Comparison of ENCODE assay signal across 9 mouse cellular contexts in the genomic region with DNA sequence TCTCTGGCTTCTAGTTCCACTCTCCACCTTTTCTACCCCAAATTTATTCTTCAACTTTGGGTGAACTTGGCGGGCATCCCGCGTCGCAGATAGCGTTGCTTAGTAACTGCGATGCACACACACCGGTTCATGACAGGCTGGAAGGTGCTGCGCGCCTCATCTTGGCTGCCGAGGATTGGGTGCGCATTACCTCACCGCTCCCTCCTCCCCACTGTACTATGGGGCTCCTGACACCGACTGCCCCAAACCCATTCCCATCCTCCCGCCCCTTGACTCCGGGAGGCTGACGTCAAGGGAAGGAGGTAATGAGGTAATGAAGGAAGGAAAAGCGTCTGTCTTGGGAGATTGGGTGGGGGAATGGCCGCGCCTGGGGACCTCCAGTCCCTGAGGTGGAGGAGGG. TPM values are rescaled to one million over a fixed set of nuclear protein-coding genes. Genes with fewer than 3 reads are reported as not detected.
DNase-seq lines count a peak whose midpoint lies in the region; ATAC-seq lines count a peak whose summit lies in the region.
"Had no signal": no experiment of that assay in that cellular context is flagged by ENCODE, and none has a peak within 500 bp of the region (broad histone marks: within the 10 kb centered on the region; RNA-seq: fewer than 3 reads in every experiment).

No protein-coding gene starts in this region.

- no peak for ATAC-seq in kidney, embryonic 16.5 days (ENCODE audit: low FRiP score, low TSS enrichment)
- ATAC-seq in heart, embryonic 15.5 days (replicated peaks; ENCODE audit: insufficient number of reproducible peaks, insufficient read depth, low FRiP score, low read depth) = peak; percentile 83

- peak overlapping the region; percentile 17; the same call in 1 of the 2 replicates for H3K27ac ChIP-seq in kidney, embryonic 16.5 days (ENCODE audit: low read length)
- no peak overlapping the region for H3K27ac ChIP-seq in embryonic facial prominence, embryonic 10.5 days (replicated peaks)
- H3K27ac ChIP-seq in heart, embryonic 15.5 days = peak overlapping the region; percentile 42; the same call in 1 of the 2 replicates

- peak overlapping the region; percentile 76 for H3K4me3 ChIP-seq in kidney, embryonic 16.5 days (ENCODE audit: low read length)
- H3K4me3 ChIP-seq in embryonic facial prominence, embryonic 10.5 days = no peak overlapping the region
- H3K4me3 ChIP-seq in heart, embryonic 15.5 days = peak overlapping the region; percentile 7

- no peaks in the 10 kb centered on the region for H3K9me3 ChIP-seq in kidney, embryonic 16.5 days (ENCODE audit: low read length)
- H3K9me3 ChIP-seq in embryonic facial prominence, embryonic 10.5 days = no peaks in the 10 kb centered on the region
- no peaks in the 10 kb centered on the region for H3K9me3 ChIP-seq in heart, embryonic 15.5 days (replicated peaks)

- H3K4me2 ChIP-seq in kidney, embryonic 16.5 days (replicated peaks; ENCODE audit: low read depth, low read length) = peak overlapping the region; percentile 69
- peak overlapping the region; percentile 14; the same call in 1 of the 2 replicates for H3K4me2 ChIP-seq in heart, embryonic 15.5 days

- H3K27me3 ChIP-seq in kidney, embryonic 16.5 days (ENCODE audit: insufficient read depth, low read length) = peaks cover 51% of the 10 kb centered on the region
- H3K27me3 ChIP-seq in embryonic facial prominence, embryonic 10.5 days (replicated peaks; ENCODE audit: low read depth, poor library complexity, severe bottlenecking) = peaks cover 100% of the 10 kb centered on the region
- H3K27me3 ChIP-seq in heart, embryonic 15.5 days = peaks cover 79% of the 10 kb centered on the region

- WGBS in kidney, embryonic 16.5 days = 12% methylated on average over 19 of the region's 19 CpGs
- WGBS in embryonic facial prominence, embryonic 10.5 days = under 1% methylated on average over 19 of the region's 19 CpGs
- WGBS in heart, embryonic 15.5 days = 0% methylated on average over 19 of the region's 19 CpGs

- peaks cover 59% of the 10 kb centered on the region for H3K4me1 ChIP-seq in kidney, embryonic 16.5 days (ENCODE audit: insufficient read depth, low read length)
- H3K4me1 ChIP-seq in embryonic facial prominence, embryonic 10.5 days = peaks cover 19% of the 10 kb centered on the region
- peaks cover 30% of the 10 kb centered on the region for H3K4me1 ChIP-seq in heart, embryonic 15.5 days (replicated peaks)

- no peak for DNase-seq in kidney, postnatal 25 days
- DNase-seq in embryonic facial prominence, embryonic 10.5 days (ENCODE audit: low spot score) = peak; percentile 39
- DNase-seq in lung, postnatal 25 days (ENCODE audit: low spot score) = peak; percentile 17
- DNase-seq in thymus, postnatal 4 days = no peak
- no peak for DNase-seq in adipocyte (ENCODE audit: low spot score)
- DNase-seq in right cerebral cortex, adult 2 months (ENCODE audit: low spot score in 2 of 2) = no peak
- DNase-seq: cerebellum, adult 18-20 months had no signal

- H3K36me3 ChIP-seq in kidney, embryonic 16.5 days (ENCODE audit: insufficient read depth, low read length) = no peaks in the 10 kb centered on the region
- H3K36me3 ChIP-seq in embryonic facial prominence, embryonic 10.5 days (replicated peaks) = no peaks in the 10 kb centered on the region
- no peaks in the 10 kb centered on the region for H3K36me3 ChIP-seq in heart, embryonic 15.5 days

- H3K9ac ChIP-seq in kidney, embryonic 16.5 days (replicated peaks; ENCODE audit: low read length) = no peak overlapping the region; the same call in 1 of the 2 replicates
- H3K9ac ChIP-seq in heart, embryonic 15.5 days = no peak overlapping the region

RNA-seq across cellular contexts. Expression of a gene that starts 8.0 kb away (rescaled TPM):
- 124 and 142 TPM in 2 replicates for polyA plus RNA-seq in kidney, embryonic 16.5 days (2015; fragmentation: Nextera tagmentation; extraction: Ambion mirVana)
- 0.25 and 0.44 TPM in 2 replicates for polyA plus RNA-seq in embryonic facial prominence, embryonic 10.5 days (2016; fragmentation: Nextera tagmentation; extraction: Ambion mirVana)
- 21.9 and 23.5 TPM in 2 replicates for polyA plus RNA-seq in heart, embryonic 15.5 days (2015; fragmentation: Nextera tagmentation; extraction: Ambion mirVana)

RNA-seq across cellular contexts. Expression of a gene that starts 42.5 kb away (rescaled TPM):
- polyA plus RNA-seq in kidney, embryonic 16.5 days (2015; fragmentation: Nextera tagmentation; extraction: Ambion mirVana) = not detected in 2 replicates
- polyA plus RNA-seq in embryonic facial prominence, embryonic 10.5 days (2016; fragmentation: Nextera tagmentation; extraction: Ambion mirVana) = not detected in 2 replicates
- not detected in 2 replicates for polyA plus RNA-seq in heart, embryonic 15.5 days (2015; fragmentation: Nextera tagmentation; extraction: Ambion mirVana)

Comparison
In these comparisons a context has a peak if more than half of its experiments do, and no peak if none do; other contexts are left out.
1. DNase-seq: peak in embryonic facial prominence, embryonic 10.5 days (single experiment) and lung, postnatal 25 days (single experiment); none in kidney, postnatal 25 days (0 of 2), thymus, postnatal 4 days (single experiment), adipocyte (single experiment) and right cerebral cortex, adult 2 months (0 of 2).
2. RNA of a gene that starts 8.0 kb away (polyA plus RNA-seq): 124 to 142 TPM in kidney, embryonic 16.5 days and 21.9 to 23.5 TPM in heart, embryonic 15.5 days; 0.25 to 0.44 TPM in embryonic facial prominence, embryonic 10.5 days; every median in the first group is over 10 times any median in the second.